Mouse (Mus musculus) hindbrain, embryonic 12.5 days (tissue): ENCODE results near the gene Fam20b. TPM values are rescaled to one million over a fixed set of nuclear protein-coding genes. Genes with fewer than 3 reads are reported as not detected.
A peak's percentile ranks its signal among the peaks of the same experiment; 100 is the strongest.

Experiments used
- ATAC-seq: fragments of 200-750 bp; cut with Nextera tagmentation; 2 replicates; pipeline ENCODE4 v1.8.0; 2017; ENCODE audit warnings: moderate TSS enrichment; ENCODE audit not compliant: low FRiP score
- H3K27ac ChIP-seq: fragments of 300-500 bp; sonication (generic); 2 replicates; pipeline ENCODE4 v1.5.1; 2016; ENCODE audit warnings: mild to moderate bottlenecking
- H3K27me3 ChIP-seq: fragments of 300-500 bp; sonication (generic); 2 replicates; pipeline ENCODE4 v1.6.1; 2016; ENCODE audit warnings: mild to moderate bottlenecking
- H3K36me3 ChIP-seq: fragments of 300-500 bp; sonication (generic); 2 replicates; pipeline ENCODE4 v1.6.1; 2016; ENCODE audit warnings: mild to moderate bottlenecking
- H3K4me1 ChIP-seq: fragments of 300-500 bp; sonication (generic); 2 replicates; pipeline ENCODE4 v1.6.1; 2016
- H3K4me2 ChIP-seq: fragments of 300-500 bp; sonication (generic); replicated peaks from 2 replicates; pipeline ENCODE4 v1.6.1; 2016; ENCODE audit warnings: mild to moderate bottlenecking
- H3K4me3 ChIP-seq: fragments of 300-500 bp; sonication (generic); 2 replicates; pipeline ENCODE4 v1.5.1; 2016; ENCODE audit warnings: mild to moderate bottlenecking
- H3K9ac ChIP-seq: fragments of 300-500 bp; sonication (generic); 2 replicates; pipeline ENCODE4 v1.6.1; 2016; ENCODE audit warnings: mild to moderate bottlenecking, moderate library complexity
- H3K9me3 ChIP-seq: fragments of 300-500 bp; sonication (generic); replicated peaks from 2 replicates; pipeline ENCODE4 v1.6.1; 2016; ENCODE audit warnings: mild to moderate bottlenecking
- WGBS: fragments of 180-500 bp; shearing (Covaris S2); methylation state at CpG from one replicate; pipeline ENCODE4 v1.1.7; 2016; 5-methylcytosine and 5-hydroxymethylcytosine counted together
- polyA plus RNA-seq: library from polyadenylated mRNA; unstranded; fragments of >200 nt; fragmentation: Nextera tagmentation; extraction: Ambion mirVana; gene quantifications from 2 replicates; pipeline ENCODE4 v1.2.1, GENCODE M21; 2016

The Fam20b gene
- polyA plus RNA-seq, 1 experiment from 2014 or later, result 29.7 TPM

DNA sequence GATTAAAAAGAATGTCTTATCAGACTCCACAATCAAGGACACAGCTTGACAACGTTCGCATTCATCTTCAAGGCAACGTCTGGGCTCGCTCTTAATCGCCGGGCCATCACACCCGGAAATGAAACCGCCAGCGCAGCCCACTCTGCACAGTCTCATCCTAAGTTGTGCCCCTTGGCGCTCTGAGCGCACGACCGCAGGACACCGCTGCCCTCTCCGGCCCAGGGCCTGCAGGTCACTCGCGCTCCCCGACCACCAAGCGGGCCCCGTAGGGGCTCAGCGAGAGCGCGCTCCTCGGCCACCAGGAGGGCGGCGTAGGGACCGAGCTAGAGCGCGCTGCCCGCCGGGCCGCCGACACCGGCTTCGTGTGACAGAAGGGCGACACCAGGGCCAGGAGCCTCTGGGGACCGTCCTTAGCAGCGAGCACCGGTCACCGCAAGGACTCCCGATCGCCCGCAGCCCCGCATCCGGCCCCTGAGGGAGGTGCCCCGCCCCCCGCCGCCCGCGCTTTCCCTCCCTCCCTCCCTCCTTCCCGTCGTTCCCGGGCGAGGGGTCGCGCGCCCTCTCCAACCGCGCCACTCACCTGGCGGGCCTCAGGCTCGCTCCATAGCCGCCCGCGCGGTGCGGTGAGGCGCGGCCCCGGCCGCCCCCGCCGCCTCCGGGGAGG, 468 bp downstream of the Fam20b start:
- H3K27ac ChIP-seq, result peak overlapping the region; percentile 93
- H3K4me2 ChIP-seq, result peak overlapping the region; percentile 67
- WGBS, result under 1% methylated on average over 49 of the region's 73 CpGs
- no peaks in the 10 kb centered on the region for H3K36me3 ChIP-seq
- H3K4me3 ChIP-seq, result peak overlapping the region; percentile 95
- peaks cover 10% of the 10 kb centered on the region for H3K4me1 ChIP-seq
- H3K9ac ChIP-seq, result peak overlapping the region; percentile 94
- H3K9me3 ChIP-seq, result no peaks in the 10 kb centered on the region
- H3K27me3 ChIP-seq, result 0 out of 2 replicates have a peak, but pooled peaks cover 1% of the 10 kb centered on the region
- ATAC-seq, result peak; percentile 86

- peak overlapping the region; percentile 93 for H3K27ac ChIP-seq
- WGBS, result 11% methylated on average over 13 of the region's 13 CpGs
- peak overlapping the region; percentile 67 for H3K4me2 ChIP-seq
- H3K9ac ChIP-seq, result peak overlapping the region; percentile 94
- no peaks in the 10 kb centered on the region for H3K27me3 ChIP-seq
- H3K9me3 ChIP-seq, result no peaks in the 10 kb centered on the region
- ATAC-seq, result no peak
- peak overlapping the region; percentile 95 for H3K4me3 ChIP-seq
- peaks cover 10% of the 10 kb centered on the region for H3K4me1 ChIP-seq
- H3K36me3 ChIP-seq, result no peaks in the 10 kb centered on the region
Measured at GRCm38 (mm10) chr1:156717751-156718285, 1.1 kb downstream of the Fam20b start.

DNA sequence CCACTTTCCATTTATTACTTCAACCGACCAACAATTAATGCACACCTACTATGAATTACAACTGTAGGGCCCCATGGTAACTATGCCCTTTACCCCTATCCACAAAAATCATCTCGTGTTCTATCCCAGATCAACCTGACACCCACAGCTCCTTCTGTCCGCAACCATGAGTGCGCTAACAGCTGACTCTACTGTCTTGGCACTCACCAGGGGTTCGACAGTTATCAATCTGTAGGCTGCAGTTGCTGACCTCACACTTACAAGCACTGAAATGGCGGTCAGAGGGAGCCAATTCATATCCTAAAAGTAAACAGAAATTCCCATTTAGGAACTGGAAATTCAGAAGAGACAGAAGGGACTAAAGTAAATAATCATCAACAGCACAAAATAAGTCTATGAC, 2.2 kb downstream of the Fam20b start:
- Histone ChIP-seq H3K27me3 (no peaks in the 10 kb centered on the region), H3K27ac (no peak overlapping the region), H3K4me3 (no peak overlapping the region), H3K4me2 (no peak overlapping the region), H3K9me3 (no peaks in the 10 kb centered on the region), H3K36me3 (no peaks in the 10 kb centered on the region), H3K4me1 (peaks cover 10% of the 10 kb centered on the region), H3K9ac (no peak overlapping the region)
- WGBS, result 88% methylated on average over 6 of the region's 6 CpGs
- no peak for ATAC-seq

DNA sequence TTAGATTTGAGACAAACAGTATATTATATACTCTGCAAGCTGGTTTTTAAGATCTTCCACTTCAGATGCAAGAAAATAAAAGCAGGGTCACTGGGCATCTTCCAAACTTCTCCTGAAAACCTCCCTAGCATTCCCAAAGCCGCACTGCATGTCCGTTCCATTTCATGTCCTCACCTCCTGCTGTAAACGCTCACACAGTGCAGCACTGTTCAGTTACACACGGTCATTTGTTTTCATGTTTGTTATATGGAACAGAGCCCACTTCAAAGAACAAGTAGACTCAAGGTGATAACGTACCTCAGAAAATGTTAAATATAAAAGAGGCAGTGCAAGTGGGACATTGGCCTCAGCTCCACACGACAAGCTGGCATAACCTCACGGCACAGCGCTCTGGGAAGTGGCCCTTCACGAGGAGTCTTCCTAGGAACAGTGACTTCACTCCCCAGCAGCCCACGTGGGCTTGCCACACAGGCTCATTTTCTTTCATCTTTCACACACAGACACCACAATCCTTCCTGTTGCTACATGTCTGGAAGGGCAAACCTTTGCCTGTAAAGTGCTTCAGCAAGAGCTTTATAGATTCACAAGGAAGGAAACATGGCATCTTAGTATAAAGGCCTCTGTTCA, 8.3 kb downstream of the Fam20b start:
- no peaks in the 10 kb centered on the region for H3K9me3 ChIP-seq
- no peak overlapping the region for H3K4me2 ChIP-seq
- H3K27me3 ChIP-seq, result no peaks in the 10 kb centered on the region
- 67% methylated on average over 10 of the region's 10 CpGs for WGBS
- H3K4me1 ChIP-seq, result peaks cover 9% of the 10 kb centered on the region; the same call in 1 of the 2 replicates
- H3K36me3 ChIP-seq, result peaks cover 4% of the 10 kb centered on the region
- no peak overlapping the region for H3K9ac ChIP-seq
- no peak for ATAC-seq
- no peak overlapping the region for H3K4me3 ChIP-seq
- 0 out of 2 replicates have a peak overlapping the region, but pooled peaks have one; percentile 23 for H3K27ac ChIP-seq

GRCm38 (mm10) chr1:156708672-156709071, 10.2 kb downstream of the Fam20b start:
- no peaks in the 10 kb centered on the region for H3K9me3 ChIP-seq
- no peaks in the 10 kb centered on the region for H3K27me3 ChIP-seq
- peaks cover 21% of the 10 kb centered on the region for H3K36me3 ChIP-seq
- H3K9ac ChIP-seq, result no peak overlapping the region
- H3K4me3 ChIP-seq, result no peak overlapping the region
- ATAC-seq, result no peak
- WGBS, result 93% methylated on average over 3 of the region's 3 CpGs
- H3K4me2 ChIP-seq, result no peak overlapping the region
- H3K27ac ChIP-seq, result no peak overlapping the region
- peaks cover 9% of the 10 kb centered on the region; the same call in 1 of the 2 replicates for H3K4me1 ChIP-seq

DNA sequence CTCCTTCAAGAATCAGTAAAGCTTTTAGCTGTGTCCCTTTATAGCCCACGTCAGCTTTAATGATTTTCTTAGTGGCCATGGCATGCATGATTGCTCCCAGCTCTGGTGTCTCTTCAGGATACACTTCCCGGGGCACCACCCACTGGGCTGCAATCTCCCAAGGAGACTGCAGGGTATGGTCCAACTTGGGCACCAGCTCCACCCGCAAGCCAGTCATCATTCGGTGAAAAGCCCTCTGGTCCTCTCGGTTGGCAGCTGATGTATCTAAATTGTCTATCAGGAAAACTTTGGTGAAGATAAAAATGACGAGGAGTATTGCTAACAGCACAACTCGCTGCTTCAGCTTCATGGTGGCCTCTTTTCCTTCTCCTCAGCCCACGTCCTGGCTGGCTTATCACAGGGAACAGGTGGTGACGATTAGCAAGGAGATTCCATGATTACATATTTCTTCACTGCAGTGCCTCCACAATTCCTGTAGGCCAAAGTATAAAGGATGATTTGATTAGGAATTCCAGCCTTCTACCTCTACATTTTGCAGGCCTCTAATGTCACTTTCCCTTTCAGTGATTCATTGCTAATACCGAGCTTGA, 13.1 kb downstream of the Fam20b start:
- Histone ChIP-seq H3K4me3 (no peak overlapping the region), H3K27me3 (no peaks in the 10 kb centered on the region), H3K36me3 (peaks cover 35% of the 10 kb centered on the region), H3K4me1 (peaks cover 6% of the 10 kb centered on the region; the same call in 1 of the 2 replicates), H3K9me3 (no peaks in the 10 kb centered on the region), H3K27ac (no peak overlapping the region), H3K9ac (no peak overlapping the region), H3K4me2 (no peak overlapping the region)
- ATAC-seq, result no peak
- 82% methylated on average over 10 of the region's 10 CpGs for WGBS

- no peaks in the 10 kb centered on the region for H3K9me3 ChIP-seq
- no peak overlapping the region for H3K9ac ChIP-seq
- no peak overlapping the region for H3K4me2 ChIP-seq
- no peak overlapping the region for H3K4me3 ChIP-seq
- 92% methylated on average over 4 of the region's 4 CpGs for WGBS
- ATAC-seq, result no peak
- no peaks in the 10 kb centered on the region for H3K4me1 ChIP-seq
- no peaks in the 10 kb centered on the region for H3K27me3 ChIP-seq
- no peak overlapping the region for H3K27ac ChIP-seq
- peaks cover 45% of the 10 kb centered on the region for H3K36me3 ChIP-seq
Measured at GRCm38 (mm10) chr1:156703444-156703843, 15.4 kb downstream of the Fam20b start.

DNA sequence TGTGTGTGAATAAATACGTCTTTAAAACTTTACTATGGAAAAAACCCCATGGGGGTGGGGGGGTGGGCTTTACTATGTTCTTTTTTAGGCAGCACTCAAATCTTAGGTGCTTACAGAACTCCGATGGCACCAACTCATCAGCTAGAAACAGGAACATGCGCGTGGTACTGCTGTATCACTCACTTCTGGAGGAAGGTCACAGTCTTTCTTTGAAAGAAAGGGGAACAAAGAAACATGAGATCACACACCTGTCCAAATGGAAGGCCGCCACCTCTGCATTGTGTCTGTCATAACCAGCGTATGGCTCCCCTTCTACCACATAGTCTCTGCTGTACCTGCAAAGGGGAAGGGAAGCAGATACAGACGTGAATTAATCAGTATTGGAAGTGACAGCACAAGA, 16.7 kb downstream of the Fam20b start:
- Histone ChIP-seq H3K4me1 (no peaks in the 10 kb centered on the region), H3K9me3 (no peaks in the 10 kb centered on the region), H3K27me3 (no peaks in the 10 kb centered on the region), H3K4me3 (no peak overlapping the region), H3K36me3 (peaks cover 54% of the 10 kb centered on the region), H3K9ac (no peak overlapping the region), H3K4me2 (no peak overlapping the region), H3K27ac (no peak overlapping the region)
- ATAC-seq, result no peak
- WGBS, result 89% methylated on average over 7 of the region's 7 CpGs

DNA sequence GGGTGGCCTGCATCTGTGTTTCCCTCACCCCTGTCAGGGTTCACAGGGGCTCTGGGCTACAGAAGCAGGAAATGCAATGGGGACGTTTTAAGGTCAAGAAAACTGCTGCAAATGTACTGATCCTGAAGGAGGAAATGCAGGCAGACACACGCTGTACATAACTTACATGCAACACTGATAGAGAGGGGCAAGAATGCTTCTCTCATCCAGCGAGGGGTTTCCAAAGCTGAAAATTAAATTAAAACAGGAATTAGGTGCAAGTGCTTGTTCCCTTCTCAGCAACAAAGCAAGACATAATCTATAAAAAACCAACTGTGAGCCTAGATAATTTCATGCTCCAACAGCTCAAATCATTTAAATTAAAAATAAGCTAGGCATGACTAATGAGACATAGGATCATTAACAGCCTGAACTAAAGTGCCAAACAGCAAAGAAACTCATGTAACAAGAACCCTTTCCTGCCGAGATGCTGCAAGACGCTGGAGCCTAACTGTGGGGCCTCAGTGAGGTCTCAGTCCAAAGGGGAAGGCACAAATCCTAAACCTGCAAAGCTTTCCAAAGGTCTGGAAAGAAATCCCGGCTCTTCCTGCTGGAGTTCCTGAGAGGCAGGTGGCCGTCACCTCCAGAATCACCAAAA, 32.7 kb downstream of the Fam20b start:
- Histone ChIP-seq H3K4me2 (no peak overlapping the region), H3K4me3 (no peak overlapping the region), H3K27ac (no peak overlapping the region), H3K9me3 (no peaks in the 10 kb centered on the region), H3K27me3 (no peaks in the 10 kb centered on the region), H3K36me3 (peaks cover 83% of the 10 kb centered on the region), H3K4me1 (no peaks in the 10 kb centered on the region), H3K9ac (no peak overlapping the region)
- ATAC-seq, result no peak
- 70% methylated on average over 7 of the region's 7 CpGs for WGBS

DNA sequence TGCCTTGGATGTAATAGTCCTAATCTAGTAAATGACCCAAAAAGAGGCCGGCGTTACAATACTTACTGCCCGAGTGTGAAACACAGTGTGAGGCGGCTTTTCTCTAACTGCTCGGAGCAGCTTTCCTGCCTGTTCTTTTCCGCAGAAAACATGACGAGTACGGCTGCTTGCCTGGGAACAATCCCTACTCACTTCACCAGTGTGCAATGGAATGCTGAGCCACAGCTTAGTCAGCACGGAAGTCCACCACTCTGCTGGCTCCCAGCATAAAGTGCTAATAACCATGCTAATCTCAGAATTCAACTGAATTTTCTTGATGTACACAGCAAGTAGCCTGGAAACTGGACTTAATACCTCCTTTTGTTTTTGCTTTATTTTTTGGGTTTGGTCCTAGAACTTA, 39.3 kb downstream of the Fam20b start:
- WGBS, result 85% methylated on average over 9 of the region's 9 CpGs
- Histone ChIP-seq H3K9ac (no peak overlapping the region), H3K4me3 (no peak overlapping the region), H3K36me3 (peaks cover 46% of the 10 kb centered on the region), H3K27me3 (no peaks in the 10 kb centered on the region), H3K9me3 (no peaks in the 10 kb centered on the region), H3K27ac (no peak overlapping the region), H3K4me2 (no peak overlapping the region), H3K4me1 (peaks cover under 1% of the 10 kb centered on the region)
- no peak for ATAC-seq

GRCm38 (mm10) chr1:156677230-156677629, 41.7 kb downstream of the Fam20b start:
- H3K4me1 ChIP-seq, result peaks cover 20% of the 10 kb centered on the region
- no peak overlapping the region for H3K4me3 ChIP-seq
- H3K27me3 ChIP-seq, result 0 out of 2 replicates have a peak, but pooled peaks cover 3% of the 10 kb centered on the region
- H3K4me2 ChIP-seq, result no peak overlapping the region
- WGBS, result 91% methylated on average over 3 of the region's 3 CpGs
- no peak for ATAC-seq
- H3K9me3 ChIP-seq, result no peaks in the 10 kb centered on the region
- H3K9ac ChIP-seq, result no peak overlapping the region
- no peak overlapping the region for H3K27ac ChIP-seq
- H3K36me3 ChIP-seq, result peaks cover 29% of the 10 kb centered on the region

GRCm38 (mm10) chr1:156676596-156676995, 42.3 kb downstream of the Fam20b start:
- Histone ChIP-seq H3K4me2 (no peak overlapping the region), H3K27ac (no peak overlapping the region), H3K9ac (no peak overlapping the region), H3K4me3 (no peak overlapping the region), H3K27me3 (0 out of 2 replicates have a peak, but pooled peaks cover 3% of the 10 kb centered on the region), H3K9me3 (no peaks in the 10 kb centered on the region), H3K36me3 (peaks cover 24% of the 10 kb centered on the region), H3K4me1 (peaks cover 20% of the 10 kb centered on the region)
- no peak for ATAC-seq
- 81% methylated on average over 5 of the region's 5 CpGs for WGBS
